Mouse (Mus musculus) heart, adult 2 months (tissue): ENCODE results near the gene Lpcat1.

ENCODE experiments used
- CTCF ChIP-seq: fragments of 200-600 bp; IDR thresholded peaks from 2 replicates; pipeline ENCODE4 v1.8.1; 2022; ENCODE audit warnings: antibody characterized with exemption, mild to moderate bottlenecking, moderate library complexity
- EP300 ChIP-seq: fragments of 200-500 bp; IDR thresholded peaks from 2 replicates; pipeline ENCODE4 v1.6.1; 2011; ENCODE audit warnings: low read depth, low read length, control low read depth; ENCODE audit not compliant: insufficient read depth
- POLR2A ChIP-seq: fragments of 200-500 bp; IDR thresholded peaks from 2 replicates; pipeline ENCODE4 v1.6.1; 2011; ENCODE audit warnings: mild to moderate bottlenecking, low read depth, low read length, control low read depth; ENCODE audit not compliant: insufficient read depth

DNA sequence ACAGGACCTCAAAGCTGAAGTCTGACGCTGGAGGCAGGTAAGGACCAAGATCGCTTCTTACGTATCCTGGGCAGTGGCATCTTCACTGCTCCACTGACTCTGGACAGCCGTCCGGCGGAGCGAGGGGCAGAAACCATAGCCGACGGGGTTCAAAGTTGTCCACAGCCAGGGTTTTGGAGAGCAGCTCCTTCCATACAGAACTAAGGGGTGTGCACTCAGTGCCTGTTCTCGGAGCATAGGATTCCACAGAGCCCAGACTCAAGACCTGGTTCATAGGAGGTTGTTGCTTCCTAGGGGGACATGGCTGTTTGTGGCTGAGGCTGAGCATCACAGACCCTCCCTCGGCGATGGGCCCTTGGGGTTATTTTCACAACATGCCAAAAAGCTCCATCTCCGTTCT is 69.8 kb downstream of the Lpcat1 start:
- TF ChIP-seq POLR2A (no peak), CTCF (no peak), EP300 (no peak)
